15 mouse cellular contexts compared by ENCODE assay signal in the genomic region with DNA sequence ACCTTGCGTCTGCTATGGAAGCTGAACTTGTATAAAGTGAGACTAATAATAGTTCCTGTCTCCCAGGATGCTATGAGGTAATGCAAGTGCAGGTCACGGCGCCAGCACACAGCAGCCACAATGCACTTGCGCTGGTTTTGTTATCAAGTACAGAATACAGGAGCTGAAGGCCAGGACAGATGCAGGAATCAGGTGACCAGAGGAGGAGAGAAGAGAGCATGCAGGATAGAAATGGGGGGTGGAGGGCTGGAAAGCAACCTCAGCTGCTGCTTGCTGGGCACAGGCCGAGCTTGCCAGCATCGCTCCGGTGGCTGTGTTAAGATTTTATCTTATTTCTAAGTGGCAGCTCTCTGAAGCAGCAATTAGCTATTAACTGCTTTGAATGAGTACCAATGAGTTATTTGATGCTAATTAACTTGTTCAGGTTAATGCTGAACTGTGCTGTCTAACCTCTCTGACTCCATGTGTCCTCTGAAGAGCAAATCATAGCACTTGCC. TPM values are rescaled to one million over a fixed set of nuclear protein-coding genes. Genes with fewer than 3 reads are reported as not detected.
DNase-seq lines count a peak whose midpoint lies in the region; ATAC-seq and TF ChIP-seq lines count a peak whose summit lies in the region.
"Had no signal": no experiment of that assay in that cellular context is flagged by ENCODE, and none has a peak within 500 bp of the region (broad histone marks: within the 10 kb centered on the region; RNA-seq: fewer than 3 reads in every experiment).

No protein-coding gene starts in this region.

- no peak overlapping the region; the same call in 1 of the 2 replicates for H3K27ac ChIP-seq in forebrain, embryonic 13.5 days
- no peak overlapping the region for H3K27ac ChIP-seq in forebrain, embryonic 10.5 days
- H3K27ac ChIP-seq in MEL (ENCODE audit: control insufficient read depth, low read depth, low read length), result no peak overlapping the region
- H3K27ac ChIP-seq in heart, embryonic 13.5 days (replicated peaks), result peak overlapping the region; percentile 96
- H3K27ac ChIP-seq in kidney, embryonic 15.5 days, result peak overlapping the region; percentile 39
- no peak overlapping the region for H3K27ac ChIP-seq in intestine, embryonic 15.5 days
- H3K27ac ChIP-seq: gastrocnemius, adult 2 months; neural tube, embryonic 12.5 days had no signal

- no peak for DNase-seq in forebrain, embryonic 10.5 days (ENCODE audit: extremely low spot score, low spot score)
- DNase-seq in MEL (ENCODE audit: low read depth, low spot score), result peak; percentile 46
- no peak for DNase-seq in left cerebral cortex, adult 8-10 months (ENCODE audit: low spot score in 2 of 2)
- no peak for DNase-seq in embryo, embryonic 11 days
- DNase-seq: cerebellum, adult 9-11 months; gastrocnemius, adult 2 months had no signal

- H3K4me3 ChIP-seq in forebrain, embryonic 13.5 days, result no peak overlapping the region
- no peak overlapping the region for H3K4me3 ChIP-seq in forebrain, embryonic 10.5 days
- no peak overlapping the region for H3K4me3 ChIP-seq in MEL (ENCODE audit: control insufficient read depth in 1 of 2, insufficient read depth in 1 of 2, low read depth in 2 of 2, low read length in 2 of 2)
- no peak overlapping the region for H3K4me3 ChIP-seq in heart, embryonic 13.5 days
- no peak overlapping the region for H3K4me3 ChIP-seq in kidney, embryonic 15.5 days (replicated peaks)
- no peak overlapping the region for H3K4me3 ChIP-seq in intestine, embryonic 15.5 days (replicated peaks)

- no peaks in the 10 kb centered on the region for H3K9me3 ChIP-seq in forebrain, embryonic 13.5 days (replicated peaks)
- H3K9me3 ChIP-seq in forebrain, embryonic 10.5 days, result no peaks in the 10 kb centered on the region
- no peaks in the 10 kb centered on the region for H3K9me3 ChIP-seq in MEL (replicated peaks; ENCODE audit: insufficient read depth, low read length)
- no peaks in the 10 kb centered on the region for H3K9me3 ChIP-seq in heart, embryonic 13.5 days
- H3K9me3 ChIP-seq in kidney, embryonic 15.5 days (replicated peaks), result no peaks in the 10 kb centered on the region
- no peaks in the 10 kb centered on the region for H3K9me3 ChIP-seq in intestine, embryonic 15.5 days
- H3K9me3 ChIP-seq: neural tube, embryonic 12.5 days had no signal

- H3K4me2 ChIP-seq in forebrain, embryonic 13.5 days, result no peak overlapping the region
- H3K4me2 ChIP-seq in heart, embryonic 13.5 days, result peak overlapping the region; percentile 69
- H3K4me2 ChIP-seq in kidney, embryonic 15.5 days, result 0 out of 2 replicates have a peak overlapping the region, but pooled peaks have one; percentile 82
- H3K4me2 ChIP-seq in intestine, embryonic 15.5 days (replicated peaks), result no peak overlapping the region

- peaks cover 17% of the 10 kb centered on the region for H3K4me1 ChIP-seq in forebrain, embryonic 13.5 days
- peaks cover 19% of the 10 kb centered on the region for H3K4me1 ChIP-seq in forebrain, embryonic 10.5 days
- H3K4me1 ChIP-seq in MEL (ENCODE audit: control insufficient read depth in 1 of 2, insufficient read depth in 2 of 2, low read length in 2 of 2), result peaks cover 6 to 12% of the 10 kb centered on the region in 2 experiments; a peak in 2 of 4 replicates
- H3K4me1 ChIP-seq in heart, embryonic 13.5 days, result peaks cover 24% of the 10 kb centered on the region
- peaks cover 15% of the 10 kb centered on the region for H3K4me1 ChIP-seq in kidney, embryonic 15.5 days
- 0 out of 2 replicates have a peak, but pooled peaks cover 3% of the 10 kb centered on the region for H3K4me1 ChIP-seq in intestine, embryonic 15.5 days (replicated peaks)
- H3K4me1 ChIP-seq: neural tube, embryonic 12.5 days had no signal

- TF ChIP-seq EP300 in MEL (IDR thresholded peaks at IDR 0.05; ENCODE audit: low read depth in 1 of 2, low read length in 2 of 2), result no peak

- no peaks in the 10 kb centered on the region for H3K36me3 ChIP-seq in forebrain, embryonic 13.5 days (ENCODE audit: poor library complexity, severe bottlenecking)
- H3K36me3 ChIP-seq in forebrain, embryonic 10.5 days (replicated peaks), result no peaks in the 10 kb centered on the region
- peaks cover 0 to 2% of the 10 kb centered on the region in 2 experiments; a peak in 2 of 4 replicates for H3K36me3 ChIP-seq in MEL (ENCODE audit: control insufficient read depth in 1 of 2, insufficient read depth in 2 of 2, low read length in 2 of 2)
- H3K36me3 ChIP-seq in heart, embryonic 13.5 days, result no peaks in the 10 kb centered on the region
- no peaks in the 10 kb centered on the region for H3K36me3 ChIP-seq in kidney, embryonic 15.5 days
- H3K36me3 ChIP-seq in intestine, embryonic 15.5 days, result no peaks in the 10 kb centered on the region
- H3K36me3 ChIP-seq: neural tube, embryonic 12.5 days had no signal

- no peak for TF ChIP-seq RAD21 in MEL (IDR thresholded peaks at IDR 0.05; ENCODE audit: low read depth, low read length)

- TF ChIP-seq CTCF in MEL (IDR thresholded peaks at IDR 0.05 in 2 of 3, conservative IDR thresholded peaks at IDR 0.05 in 1 of 3; ENCODE audit: control insufficient read depth in 1 of 3, insufficient read depth in 1 of 3, low read depth in 2 of 3, low read length in 3 of 3, poor library complexity in 1 of 3, severe bottlenecking in 1 of 3), result no peak

- no peaks in the 10 kb centered on the region for H3K79me2 ChIP-seq in MEL (ENCODE audit: control insufficient read depth, insufficient read depth, low read length, poor library complexity)

- ATAC-seq in forebrain, embryonic 13.5 days, result no peak
- ATAC-seq in heart, embryonic 13.5 days (ENCODE audit: extremely low read depth, insufficient number of reproducible peaks, low FRiP score, low TSS enrichment), result peak; percentile 51; the same call in 1 of the 2 replicates
- peak; percentile 55 for ATAC-seq in kidney, embryonic 15.5 days (replicated peaks; ENCODE audit: low FRiP score)
- ATAC-seq in intestine, embryonic 15.5 days, result no peak

- no peak for TF ChIP-seq POLR2A in MEL (IDR thresholded peaks at IDR 0.05; ENCODE audit: control insufficient read depth in 1 of 2, insufficient read depth in 1 of 2, low read depth in 1 of 2, low read length in 2 of 2, poor library complexity in 1 of 2)

- no peaks in the 10 kb centered on the region for H3K27me3 ChIP-seq in forebrain, embryonic 13.5 days
- peaks cover 5% of the 10 kb centered on the region; the same call in 1 of the 2 replicates for H3K27me3 ChIP-seq in forebrain, embryonic 10.5 days (ENCODE audit: poor library complexity, severe bottlenecking)
- H3K27me3 ChIP-seq in MEL (ENCODE audit: control insufficient read depth in 1 of 2, insufficient read depth in 2 of 2, low read length in 2 of 2), result no peaks in the 10 kb centered on the region; a peak in 1 of 4 replicates
- H3K27me3 ChIP-seq in heart, embryonic 13.5 days (replicated peaks), result no peaks in the 10 kb centered on the region
- H3K27me3 ChIP-seq in kidney, embryonic 15.5 days, result peaks cover 10% of the 10 kb centered on the region; the same call in 1 of the 2 replicates
- H3K27me3 ChIP-seq in intestine, embryonic 15.5 days (replicated peaks), result no peaks in the 10 kb centered on the region
- H3K27me3 ChIP-seq: neural tube, embryonic 12.5 days had no signal

- 53% methylated on average over 7 of the region's 7 CpGs for WGBS in forebrain, embryonic 13.5 days
- 83% methylated on average over 7 of the region's 7 CpGs for WGBS in forebrain, embryonic 10.5 days
- 25% methylated on average over 7 of the region's 7 CpGs for WGBS in heart, embryonic 13.5 days
- WGBS in kidney, embryonic 15.5 days, result 66% methylated on average over 7 of the region's 7 CpGs
- 76% methylated on average over 7 of the region's 7 CpGs for WGBS in intestine, embryonic 15.5 days

- H3K9ac ChIP-seq in forebrain, embryonic 13.5 days, result peak overlapping the region; percentile 12; the same call in 1 of the 2 replicates
- no peak overlapping the region for H3K9ac ChIP-seq in MEL (ENCODE audit: control insufficient read depth, low read depth, low read length, poor library complexity, severe bottlenecking)
- H3K9ac ChIP-seq in heart, embryonic 13.5 days, result peak overlapping the region; percentile 78
- no peak overlapping the region for H3K9ac ChIP-seq in kidney, embryonic 15.5 days
- H3K9ac ChIP-seq in intestine, embryonic 15.5 days, result no peak overlapping the region
- H3K9ac ChIP-seq: neural tube, embryonic 12.5 days had no signal

RNA-seq across cellular contexts. Expression of a gene that starts 21.1 kb away (rescaled TPM):
- 1.6 and 2.6 TPM in 2 replicates for polyA plus RNA-seq in forebrain, embryonic 13.5 days (2015; fragmentation: Nextera tagmentation; extraction: Ambion mirVana)
- polyA plus RNA-seq in forebrain, embryonic 10.5 days (2016; fragmentation: Nextera tagmentation; extraction: Ambion mirVana), result 0.76 and 1.0 TPM in 2 replicates
- 0.08 and 0.13 TPM in 2 replicates for total RNA-seq in MEL (2012; rRNA removed)
- under 1 TPM in 1 of 2 experiments, not detected in 1; 0.31 TPM for polyA plus RNA-seq in MEL (2012; ENCODE audit: insufficient read depth in 1 of 2, insufficient read length in 2 of 2, low read depth in 1 of 2, low replicate concordance in 2 of 2, missing spikeins in 1 of 2)
- 1.8 and 2.2 TPM in 2 replicates for polyA plus RNA-seq in heart, embryonic 13.5 days (2015; fragmentation: Nextera tagmentation; extraction: Ambion mirVana)
- 0.56 and 0.77 TPM in 2 replicates for polyA plus RNA-seq in kidney, embryonic 15.5 days (2015; fragmentation: Nextera tagmentation; extraction: Ambion mirVana)
- 1 to 10 TPM; 2.0 to 3.7 (median 2.7) TPM for total RNA-seq in left cerebral cortex, adult 8-10 months (2022)
- polyA plus RNA-seq in intestine, embryonic 15.5 days (2015; fragmentation: Nextera tagmentation; extraction: Ambion mirVana), result 0.42 and 0.49 TPM in 2 replicates
- total RNA-seq: gastrocnemius, adult 2 months; megakaryocyte-erythroid progenitor cell, adult 5-6 weeks had no signal

RNA-seq across cellular contexts. Expression of a gene that starts 21.6 kb away (rescaled TPM):
- 25.3 and 25.9 TPM in 2 replicates for polyA plus RNA-seq in forebrain, embryonic 13.5 days (2015; fragmentation: Nextera tagmentation; extraction: Ambion mirVana)
- polyA plus RNA-seq in forebrain, embryonic 10.5 days (2016; fragmentation: Nextera tagmentation; extraction: Ambion mirVana), result 46.5 and 50.0 TPM in 2 replicates
- 5.1 and 5.7 TPM in 2 replicates for total RNA-seq in MEL (2012; rRNA removed)
- polyA plus RNA-seq in MEL (2012; ENCODE audit: insufficient read depth in 1 of 2, insufficient read length in 2 of 2, low read depth in 1 of 2, low replicate concordance in 2 of 2, missing spikeins in 1 of 2), result 10 to 100 TPM in 1 of 2 experiments, not detected in 1; 12.1 TPM
- 35.1 and 35.9 TPM in 2 replicates for polyA plus RNA-seq in heart, embryonic 13.5 days (2015; fragmentation: Nextera tagmentation; extraction: Ambion mirVana)
- 42.4 and 45.7 TPM in 2 replicates for polyA plus RNA-seq in kidney, embryonic 15.5 days (2015; fragmentation: Nextera tagmentation; extraction: Ambion mirVana)
- total RNA-seq in left cerebral cortex, adult 8-10 months (2022), result 10 to 100 TPM in 3 of 4 experiments, 1 to 10 TPM in 1; 9.6 to 11.2 (median 10.9) TPM
- polyA plus RNA-seq in intestine, embryonic 15.5 days (2015; fragmentation: Nextera tagmentation; extraction: Ambion mirVana), result 34.4 and 40.8 TPM in 2 replicates

RNA-seq across cellular contexts. Expression of a gene that starts 28.0 kb away (rescaled TPM):
- polyA plus RNA-seq in forebrain, embryonic 13.5 days (2015; fragmentation: Nextera tagmentation; extraction: Ambion mirVana), result not detected in 2 replicates
- polyA plus RNA-seq in forebrain, embryonic 10.5 days (2016; fragmentation: Nextera tagmentation; extraction: Ambion mirVana), result not detected in 2 replicates
- not detected in 2 replicates for total RNA-seq in MEL (2012; rRNA removed)
- polyA plus RNA-seq in MEL (2012; ENCODE audit: insufficient read depth in 1 of 2, insufficient read length in 2 of 2, low read depth in 1 of 2, low replicate concordance in 2 of 2, missing spikeins in 1 of 2), result not detected
- not detected in 2 replicates for polyA plus RNA-seq in heart, embryonic 13.5 days (2015; fragmentation: Nextera tagmentation; extraction: Ambion mirVana)
- 0.27 TPM in 1 of 2 replicates, not detected in the other for polyA plus RNA-seq in kidney, embryonic 15.5 days (2015; fragmentation: Nextera tagmentation; extraction: Ambion mirVana)
- not detected for total RNA-seq in left cerebral cortex, adult 8-10 months (2022)
- polyA plus RNA-seq in intestine, embryonic 15.5 days (2015; fragmentation: Nextera tagmentation; extraction: Ambion mirVana), result not detected in 2 replicates
- total RNA-seq: gastrocnemius, adult 2 months; left cerebral cortex, postnatal 14 days; megakaryocyte-erythroid progenitor cell, adult 5-6 weeks had no signal
- polyA plus RNA-seq: intestine, embryonic 14.5 days; liver, embryonic 16.5 days; neural tube, embryonic 12.5 days had no signal

RNA-seq across cellular contexts. Expression of a gene that starts 38.6 kb away (rescaled TPM):
- 15.8 and 17.6 TPM in 2 replicates for polyA plus RNA-seq in forebrain, embryonic 13.5 days (2015; fragmentation: Nextera tagmentation; extraction: Ambion mirVana)
- 9.3 and 9.5 TPM in 2 replicates for polyA plus RNA-seq in forebrain, embryonic 10.5 days (2016; fragmentation: Nextera tagmentation; extraction: Ambion mirVana)
- 1.5 and 2.0 TPM in 2 replicates for total RNA-seq in MEL (2012; rRNA removed)
- polyA plus RNA-seq in MEL (2012; ENCODE audit: insufficient read depth in 1 of 2, insufficient read length in 2 of 2, low read depth in 1 of 2, low replicate concordance in 2 of 2, missing spikeins in 1 of 2), result 10 to 100 TPM in 1 of 2 experiments, not detected in 1; 24.7 TPM
- 8.0 and 8.2 TPM in 2 replicates for polyA plus RNA-seq in heart, embryonic 13.5 days (2015; fragmentation: Nextera tagmentation; extraction: Ambion mirVana)
- polyA plus RNA-seq in kidney, embryonic 15.5 days (2015; fragmentation: Nextera tagmentation; extraction: Ambion mirVana), result 10.6 and 12.2 TPM in 2 replicates
- 10 to 100 TPM; 12.9 to 15.4 (median 14.3) TPM for total RNA-seq in left cerebral cortex, adult 8-10 months (2022)
- polyA plus RNA-seq in intestine, embryonic 15.5 days (2015; fragmentation: Nextera tagmentation; extraction: Ambion mirVana), result 5.4 and 5.9 TPM in 2 replicates

RNA-seq across cellular contexts. Expression of a gene that starts 40.4 kb away (rescaled TPM):
- not detected in 2 replicates for polyA plus RNA-seq in forebrain, embryonic 13.5 days (2015; fragmentation: Nextera tagmentation; extraction: Ambion mirVana)
- not detected in 2 replicates for polyA plus RNA-seq in forebrain, embryonic 10.5 days (2016; fragmentation: Nextera tagmentation; extraction: Ambion mirVana)
- not detected in 2 replicates for total RNA-seq in MEL (2012; rRNA removed)
- not detected for polyA plus RNA-seq in MEL (2012; ENCODE audit: insufficient read depth in 1 of 2, insufficient read length in 2 of 2, low read depth in 1 of 2, low replicate concordance in 2 of 2, missing spikeins in 1 of 2)
- polyA plus RNA-seq in heart, embryonic 13.5 days (2015; fragmentation: Nextera tagmentation; extraction: Ambion mirVana), result not detected in 2 replicates
- polyA plus RNA-seq in kidney, embryonic 15.5 days (2015; fragmentation: Nextera tagmentation; extraction: Ambion mirVana), result not detected in 2 replicates
- total RNA-seq in left cerebral cortex, adult 8-10 months (2022), result not detected
- polyA plus RNA-seq in intestine, embryonic 15.5 days (2015; fragmentation: Nextera tagmentation; extraction: Ambion mirVana), result not detected in 2 replicates
- total RNA-seq: gastrocnemius, adult 2 months; left cerebral cortex, postnatal 14 days; megakaryocyte-erythroid progenitor cell, adult 5-6 weeks had no signal
- polyA plus RNA-seq: intestine, embryonic 14.5 days; liver, embryonic 16.5 days; neural tube, embryonic 12.5 days had no signal

Comparison
In these comparisons a context has a peak if more than half of its experiments do, and no peak if none do; other contexts are left out.
1. ATAC-seq: peak in heart, embryonic 13.5 days (single experiment) and kidney, embryonic 15.5 days (single experiment); none in forebrain, embryonic 13.5 days (single experiment) and intestine, embryonic 15.5 days (single experiment).
2. H3K27ac ChIP-seq: peak in heart, embryonic 13.5 days (single experiment) and kidney, embryonic 15.5 days (single experiment); none in forebrain, embryonic 13.5 days (single experiment), forebrain, embryonic 10.5 days (single experiment), MEL (single experiment) and intestine, embryonic 15.5 days (single experiment).
3. H3K4me2 ChIP-seq: peak in heart, embryonic 13.5 days (single experiment) and kidney, embryonic 15.5 days (single experiment); none in forebrain, embryonic 13.5 days (single experiment) and intestine, embryonic 15.5 days (single experiment).
4. H3K9ac ChIP-seq: peak in forebrain, embryonic 13.5 days (single experiment) and heart, embryonic 13.5 days (single experiment); none in MEL (single experiment), kidney, embryonic 15.5 days (single experiment) and intestine, embryonic 15.5 days (single experiment).